Mouse (Mus musculus) bone marrow macrophage, adult 2 months (primary cell): ENCODE measurements around the gene Rsph10b. TPM values are rescaled to one million over a fixed set of nuclear protein-coding genes. Genes with fewer than 3 reads are reported as not detected.

Experiments used
- H3K27ac ChIP-seq: 2 replicates; pipeline ENCODE4 v1.5.1; 2012; ENCODE audit warnings: low read depth, low read length; ENCODE audit not compliant: insufficient read depth
- H3K4me1 ChIP-seq: 2 replicates; pipeline ENCODE4 v1.6.1; 2012; ENCODE audit warnings: low read length; ENCODE audit not compliant: control insufficient read depth, insufficient read depth
- H3K4me3 ChIP-seq: 2 replicates; pipeline ENCODE4 v1.5.1; 2012; ENCODE audit warnings: mild to moderate bottlenecking, low read length, moderate library complexity; ENCODE audit not compliant: insufficient read depth
- CTCF ChIP-seq: IDR thresholded peaks from 2 replicates; pipeline ENCODE4 v1.5.1; 2012; ENCODE audit warnings: low read depth, mild to moderate bottlenecking, low read length, moderate library complexity
- POLR2A ChIP-seq: IDR thresholded peaks from 2 replicates; pipeline ENCODE4 v1.6.1; 2012; ENCODE audit warnings: mild to moderate bottlenecking, low read depth, low read length, borderline replicate concordance
- polyA plus RNA-seq: library from polyadenylated mRNA; stranded (reverse); fragments of >200 nt; gene quantifications from 2 replicates; pipeline ENCODE4 v1.2.4, GENCODE M21; 2012; ENCODE audit not compliant: missing spikeins, insufficient read depth, insufficient read length

Gene Rsph10b
- polyA plus RNA-seq, 1 experiment, result not detected

DNA sequence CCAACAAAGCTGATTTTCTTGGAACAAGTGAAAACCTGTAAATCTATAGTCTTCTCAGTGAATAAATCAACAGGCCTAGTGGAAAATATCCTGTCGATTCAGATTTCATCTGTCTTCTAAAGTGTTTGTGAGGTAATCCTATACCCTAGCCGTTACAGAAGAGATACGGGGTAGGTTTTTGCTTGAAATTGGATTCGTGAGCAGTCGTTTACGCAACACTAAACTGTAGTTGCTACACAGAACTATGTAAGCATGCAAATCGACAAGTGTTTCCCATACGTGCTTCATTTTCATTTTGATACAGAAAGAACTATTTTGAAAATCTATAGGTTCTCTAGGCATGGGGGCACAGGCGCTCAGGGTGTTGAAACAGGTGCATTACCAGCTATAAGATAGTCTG, 83.0 kb downstream of the Rsph10b start:
- TF ChIP-seq POLR2A, result no peak
- no peak for TF ChIP-seq CTCF
- Histone ChIP-seq H3K4me3 (no peak overlapping the region), H3K27ac (no peak overlapping the region), H3K4me1 (peaks cover 10% of the 10 kb centered on the region)

- Histone ChIP-seq H3K27ac (no peak within 1 kb of the TSS), H3K4me1 (no peaks in the 10 kb centered on the region), H3K4me3 (no peak within 1 kb of the TSS)
- TF ChIP-seq CTCF (no peak), POLR2A (no peak)
These were observed 93.9 kb downstream of the Rsph10b start, which contains the start of gene Ocm for GRCm38 (mm10) chr5:144026620-144027263. TSS of gene Ocm (minus strand) at chr5:144026670.

DNA sequence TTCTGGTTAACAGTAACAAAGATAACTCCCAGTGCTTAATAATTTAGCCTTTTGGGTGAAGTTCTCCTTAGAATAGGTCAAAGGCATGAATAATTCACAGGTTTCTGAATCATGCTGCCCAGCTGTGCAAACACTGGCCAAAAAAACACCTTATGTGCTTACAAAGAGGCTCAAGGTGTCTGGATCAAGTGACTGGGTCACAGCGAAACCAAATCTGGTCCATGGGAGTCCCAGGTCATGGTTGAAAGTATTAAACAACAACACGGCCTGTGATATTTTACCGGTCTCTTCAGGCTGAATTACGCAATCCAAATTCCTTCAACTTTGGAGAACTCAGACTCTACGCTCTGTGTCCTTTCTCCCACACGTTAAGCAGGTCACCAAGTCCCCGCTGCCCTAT, 99.7 kb downstream of the Rsph10b start:
- Histone ChIP-seq H3K4me1 (no peaks in the 10 kb centered on the region), H3K4me3 (no peak overlapping the region), H3K27ac (no peak overlapping the region)
- TF ChIP-seq POLR2A (no peak), CTCF (no peak)

- H3K4me3 ChIP-seq, result no peak overlapping the region
- H3K27ac ChIP-seq, result no peak overlapping the region
- TF ChIP-seq CTCF (no peak), POLR2A (no peak)
- H3K4me1 ChIP-seq, result no peaks in the 10 kb centered on the region
These were observed 101.7 kb downstream of the Rsph10b start for GRCm38 (mm10) chr5:144034567-144034966.

Other genes starting within 250 kb of the Rsph10b start
- gene Usp42, start 200.8 kb upstream of the Rsph10b start, polyA plus RNA-seq, result 5.1 and 6.9 TPM in 2 replicates
- gene Eif2ak1, start 115.2 kb upstream of the Rsph10b start, polyA plus RNA-seq, result 46.6 and 47.6 TPM in 2 replicates
- not detected in 2 replicates for gene Ankrd61, start 35.4 kb upstream of the Rsph10b start, polyA plus RNA-seq
- gene Aimp2, start 23.2 kb upstream of the Rsph10b start, polyA plus RNA-seq, result 14.4 and 16.0 TPM in 2 replicates
- 7.9 and 9.9 TPM in 2 replicates for gene Pms2, start 23.1 kb upstream of the Rsph10b start, polyA plus RNA-seq
- gene Gm42421, start 4.9 kb upstream of the Rsph10b start, polyA plus RNA-seq, result 2.4 TPM in 1 of 2 replicates, not detected in the other
- 65.0 and 71.9 TPM in 2 replicates for gene Ccz1, start 81.8 kb downstream of the Rsph10b start, polyA plus RNA-seq
- gene Ocm, start 93.6 kb downstream of the Rsph10b start, polyA plus RNA-seq, result not detected in 2 replicates
- 2.9 and 3.8 TPM in 2 replicates for gene Lmtk2, start 167.4 kb downstream of the Rsph10b start, polyA plus RNA-seq